Mouse (Mus musculus): Measurements from ENCODE around the gene 3830406C13Rik. TPM values are rescaled to one million over a fixed set of nuclear protein-coding genes. Genes with fewer than 3 reads are reported as not detected.

3830406C13Rik gene
- polyA plus RNA-seq, 1 experiment: 7.2 TPM

- Histone ChIP-seq H3K27me3 (ENCODE audit: control insufficient read depth, insufficient read depth, insufficient read length) (peaks cover 49% of the 10 kb centered on the region), H3ac (ENCODE audit: control insufficient read depth, insufficient read length, low read depth) (no peak overlapping the region), H3K4me3 (ENCODE audit: insufficient read depth, poor library complexity, severe bottlenecking) (no peak overlapping the region), H3K79me2 (ENCODE audit: control insufficient read depth, insufficient read depth) (no peaks in the 10 kb centered on the region), H3K36me3 (ENCODE audit: control insufficient read depth, insufficient read depth) (no peaks in the 10 kb centered on the region), H3K79me3 (ENCODE audit: low read depth) (no peaks in the 10 kb centered on the region)
- TF ChIP-seq USF1 (IDR thresholded peaks at IDR 0.05; ENCODE audit: low read depth) (no peak), CEBPB (IDR thresholded peaks at IDR 0.05; ENCODE audit: low read depth) (no peak)
Observed at GRCm38 (mm10) chr14:12346865-12347600, 63.1 kb downstream of the 3830406C13Rik start.

GRCm38 (mm10) chr14:12348089-12348488 is 64.1 kb downstream of the 3830406C13Rik start, which contains the start of gene Fezf2:
Gene Fezf2 (minus strand): TSS chr14:12348189.
- Histone ChIP-seq H3K79me2 (ENCODE audit: control insufficient read depth, insufficient read depth) (no peaks in the 10 kb centered on the region), H3K4me3 (ENCODE audit: insufficient read depth, poor library complexity, severe bottlenecking) (no peak within 1 kb of the TSS), H3ac (ENCODE audit: control insufficient read depth, insufficient read length, low read depth) (no peak within 1 kb of the TSS), H3K79me3 (ENCODE audit: low read depth) (no peaks in the 10 kb centered on the region), H3K36me3 (ENCODE audit: control insufficient read depth, insufficient read depth) (no peaks in the 10 kb centered on the region), H3K27me3 (ENCODE audit: control insufficient read depth, insufficient read depth, insufficient read length) (peaks cover 42% of the 10 kb centered on the region)
- no peak for TF ChIP-seq MYOG (IDR thresholded peaks at IDR 0.05; ENCODE audit: control insufficient read depth, extremely low read depth, insufficient read length)
- no peak for TF ChIP-seq MAX (IDR thresholded peaks at IDR 0.05)
- TF ChIP-seq FOSL1 (IDR thresholded peaks at IDR 0.05; ENCODE audit: insufficient read depth, low read length, poor library complexity, severe bottlenecking): no peak
- TF ChIP-seq MYOD1 (IDR thresholded peaks at IDR 0.05; ENCODE audit: control insufficient read depth, insufficient read length, low read depth): no peak
- TF ChIP-seq CTCF (IDR thresholded peaks at IDR 0.05; ENCODE audit: control insufficient read depth, insufficient read depth, insufficient read length): no peak
- no peak for TF ChIP-seq CEBPB (IDR thresholded peaks at IDR 0.05; ENCODE audit: low read depth)
- no peak for TF ChIP-seq USF1 (IDR thresholded peaks at IDR 0.05; ENCODE audit: low read depth)

- no peaks in the 10 kb centered on the region for H3K79me2 ChIP-seq (ENCODE audit: control insufficient read depth, insufficient read depth)
- H3K27me3 ChIP-seq (ENCODE audit: control insufficient read depth, insufficient read depth, insufficient read length): peaks cover 28% of the 10 kb centered on the region
- H3ac ChIP-seq (ENCODE audit: control insufficient read depth, insufficient read length, low read depth): no peak overlapping the region
- no peak for TF ChIP-seq FOSL1 (IDR thresholded peaks at IDR 0.05; ENCODE audit: insufficient read depth, low read length, poor library complexity, severe bottlenecking)
- no peak for TF ChIP-seq MYOG (IDR thresholded peaks at IDR 0.05; ENCODE audit: control insufficient read depth, extremely low read depth, insufficient read length)
- TF ChIP-seq CTCF (IDR thresholded peaks at IDR 0.05; ENCODE audit: control insufficient read depth, insufficient read depth, insufficient read length): no peak
- no peak for TF ChIP-seq MYOD1 (IDR thresholded peaks at IDR 0.05; ENCODE audit: control insufficient read depth, insufficient read length, low read depth)
- TF ChIP-seq MAX (IDR thresholded peaks at IDR 0.05): no peak
- TF ChIP-seq USF1 (IDR thresholded peaks at IDR 0.05; ENCODE audit: low read depth): no peak
- TF ChIP-seq CEBPB (IDR thresholded peaks at IDR 0.05; ENCODE audit: low read depth): no peak
- no peak overlapping the region for H3K4me3 ChIP-seq (ENCODE audit: insufficient read depth, poor library complexity, severe bottlenecking)
- H3K36me3 ChIP-seq (ENCODE audit: control insufficient read depth, insufficient read depth): no peaks in the 10 kb centered on the region
- H3K79me3 ChIP-seq (ENCODE audit: low read depth): no peaks in the 10 kb centered on the region
Observed at GRCm38 (mm10) chr14:12349334-12350090, 65.5 kb downstream of the 3830406C13Rik start.

- Histone ChIP-seq H3K4me3 (ENCODE audit: insufficient read depth, poor library complexity, severe bottlenecking) (no peak overlapping the region), H3K36me3 (ENCODE audit: control insufficient read depth, insufficient read depth) (no peaks in the 10 kb centered on the region), H3ac (ENCODE audit: control insufficient read depth, insufficient read length, low read depth) (no peak overlapping the region), H3K79me3 (ENCODE audit: low read depth) (no peaks in the 10 kb centered on the region), H3K27me3 (ENCODE audit: control insufficient read depth, insufficient read depth, insufficient read length) (peaks cover 20% of the 10 kb centered on the region), H3K79me2 (ENCODE audit: control insufficient read depth, insufficient read depth) (no peaks in the 10 kb centered on the region)
- TF ChIP-seq MYOG (IDR thresholded peaks at IDR 0.05; ENCODE audit: control insufficient read depth, extremely low read depth, insufficient read length) (no peak), CTCF (IDR thresholded peaks at IDR 0.05; ENCODE audit: control insufficient read depth, insufficient read depth, insufficient read length) (no peak), CEBPB (IDR thresholded peaks at IDR 0.05; ENCODE audit: low read depth) (no peak), FOSL1 (IDR thresholded peaks at IDR 0.05; ENCODE audit: insufficient read depth, low read length, poor library complexity, severe bottlenecking) (no peak), MYOD1 (IDR thresholded peaks at IDR 0.05; ENCODE audit: control insufficient read depth, insufficient read length, low read depth) (no peak), USF1 (IDR thresholded peaks at IDR 0.05; ENCODE audit: low read depth) (no peak), MAX (IDR thresholded peaks at IDR 0.05) (no peak)
Observed at GRCm38 (mm10) chr14:12350271-12350916, 66.4 kb downstream of the 3830406C13Rik start.

Other genes with a start within 250 kb of the 3830406C13Rik start
- gene Gm49355, start 197 bp upstream of the 3830406C13Rik start, polyA plus RNA-seq (2012; fragmentation: generic; extraction: Trizol): not detected
- gene Fezf2, start 64.0 kb downstream of the 3830406C13Rik start, polyA plus RNA-seq (2012; fragmentation: generic; extraction: Trizol): not detected

Data from C2C12 (cell line).